Mouse (Mus musculus): ENCODE results near the gene Spata32. TPM values are rescaled to one million over a fixed set of nuclear protein-coding genes. Genes with fewer than 3 reads are reported as not detected.

The Spata32 gene
- polyA plus RNA-seq (2012; rRNA removed): not detected in 2 replicates

DNA sequence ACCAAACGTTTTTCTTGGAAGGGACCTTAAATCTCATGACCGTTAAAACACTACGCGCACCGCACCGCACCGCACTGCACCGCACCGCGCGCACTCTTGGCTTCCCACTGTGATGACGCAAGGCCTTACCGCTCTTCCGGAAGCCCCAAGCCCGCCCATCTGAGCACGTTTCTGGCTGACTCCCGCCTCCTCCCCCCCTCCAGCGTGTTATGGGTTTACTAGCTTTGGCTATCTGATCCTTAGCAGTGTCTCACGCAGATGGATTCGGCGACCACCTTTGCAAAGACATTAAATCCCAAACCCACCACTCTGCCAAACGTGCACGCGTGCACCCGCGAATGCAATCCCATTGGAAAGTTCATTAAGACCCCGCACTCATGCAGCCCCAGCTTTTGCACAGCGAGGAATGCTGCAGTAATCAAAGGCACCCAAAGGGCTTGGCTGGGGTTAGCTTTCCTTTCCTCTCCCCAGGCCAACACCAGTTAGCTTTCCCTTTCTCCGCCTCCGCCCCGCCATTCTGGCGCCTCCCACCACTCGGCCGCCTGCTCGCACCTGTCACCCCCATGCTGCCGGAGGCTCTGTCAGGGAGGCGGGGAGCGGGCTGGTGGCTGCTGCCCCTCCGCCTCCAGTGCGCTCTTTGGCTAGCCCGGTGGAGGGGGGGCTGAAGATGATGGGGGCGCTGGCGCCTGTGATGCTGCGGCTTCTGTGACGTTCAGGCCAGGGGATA, at the start of gene Spata32:
Gene Spata32, minus strand, starts transcription at position 643 of the 727 bp plus-strand sequence.

DNA sequence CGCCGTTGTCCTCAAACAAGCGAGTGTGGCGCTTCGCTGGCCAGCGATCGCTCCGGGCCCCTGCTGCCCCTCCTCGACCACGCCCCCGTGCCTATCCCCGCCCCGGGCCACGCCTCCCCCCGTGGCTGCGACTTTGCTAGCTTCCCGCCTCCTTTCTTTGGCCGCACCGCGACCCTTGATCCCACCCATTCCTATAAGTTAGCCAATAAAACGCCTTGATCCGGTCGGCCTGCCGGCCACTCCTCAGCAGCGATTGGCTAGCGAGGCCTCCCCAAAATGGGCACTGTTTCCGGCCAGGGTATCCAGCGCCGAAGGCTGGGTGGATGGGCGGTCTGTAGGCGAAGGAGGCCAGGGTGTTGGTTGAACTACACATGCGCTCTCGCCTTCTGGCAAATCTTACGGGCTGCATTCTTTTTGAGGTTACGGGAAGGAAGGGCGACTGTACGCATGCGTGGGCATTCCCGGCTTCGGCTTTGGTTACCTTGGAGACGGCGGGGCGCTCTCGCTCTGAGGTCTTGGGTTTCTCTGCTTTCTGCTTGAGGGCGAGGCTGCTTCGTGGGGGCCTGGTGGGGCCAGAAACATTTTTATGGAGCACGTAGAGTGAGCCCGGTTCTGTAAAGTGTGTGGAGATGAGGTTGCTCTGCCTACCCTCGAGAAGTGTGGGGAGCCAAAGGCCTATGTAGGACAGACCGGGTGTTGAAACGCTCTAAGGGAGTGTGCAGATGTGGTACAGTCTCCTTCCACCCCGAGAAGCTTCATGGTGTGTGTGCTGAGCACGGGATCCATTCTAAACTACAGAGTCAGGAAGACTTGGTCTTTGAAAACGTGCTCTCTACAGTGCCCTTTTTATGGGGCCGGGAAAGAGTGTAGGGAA, 49.4 kb upstream of the Spata32 start, which contains the start of gene Map3k14:
Gene Map3k14, minus strand, starts transcription at position 127 of the 874 bp plus-strand sequence.

DNA sequence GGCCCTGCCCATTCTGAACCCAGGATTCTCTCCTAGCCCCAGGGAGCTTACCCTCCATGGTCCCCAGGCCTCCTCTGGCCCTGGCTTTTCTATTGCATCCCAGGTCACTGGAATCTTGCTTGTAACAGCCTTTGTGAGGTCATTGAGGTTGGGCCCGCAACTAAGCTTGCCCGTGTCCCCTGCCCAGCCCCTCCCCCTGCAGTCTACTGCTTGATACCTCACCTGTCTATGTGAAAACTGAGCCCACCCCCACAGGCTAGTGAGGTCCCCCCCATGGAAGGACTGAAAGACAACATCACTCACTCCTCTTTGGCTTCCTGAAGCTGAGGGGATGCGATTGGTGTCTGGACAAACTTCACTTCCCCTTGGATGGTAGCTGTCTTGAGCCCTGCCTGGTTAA, 9.8 kb downstream of the Spata32 start, which contains the start of gene 1700023F06Rik:
Gene 1700023F06Rik, minus strand, starts transcription at position 101 of the 400 bp plus-strand sequence.

DNA sequence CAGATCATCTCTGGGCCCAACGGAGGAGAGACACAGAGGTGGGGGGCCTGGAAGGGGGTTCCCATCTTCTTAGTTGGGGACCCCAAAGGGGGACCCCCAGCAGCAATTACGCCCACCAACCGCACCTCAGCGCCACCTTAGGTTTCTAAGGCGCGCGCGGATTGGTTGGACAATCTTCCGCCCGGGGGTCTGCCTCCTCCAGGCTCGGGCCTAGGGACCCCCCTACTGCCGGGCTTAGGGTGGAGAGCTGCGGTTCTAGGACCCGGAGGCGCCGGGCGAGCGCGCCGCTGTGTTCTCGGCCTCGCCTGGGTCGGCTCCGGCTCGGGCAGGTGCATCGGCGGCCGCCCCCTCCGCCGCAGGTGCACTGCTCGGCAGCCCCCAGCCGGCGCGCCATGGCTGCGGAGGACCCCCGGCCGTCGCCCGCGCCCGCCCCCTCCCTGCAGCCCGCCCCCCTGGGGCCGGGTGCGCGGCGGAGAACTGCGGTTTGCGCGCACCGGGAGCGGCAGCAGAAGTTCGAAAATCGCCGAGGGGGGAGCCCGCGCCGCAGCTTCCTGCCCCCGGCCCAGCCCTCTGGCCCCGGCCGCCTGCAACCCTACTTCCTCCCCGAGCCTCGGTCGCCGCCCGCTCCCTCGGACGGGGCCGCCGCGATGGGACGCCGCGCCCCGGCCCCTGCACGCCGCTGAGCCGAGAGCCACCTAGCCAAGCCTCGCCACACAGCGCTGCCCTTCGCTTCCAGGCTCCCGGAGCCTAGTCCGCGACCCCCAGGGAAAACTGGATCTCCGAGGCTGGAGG, 47.5 kb downstream of the Spata32 start, which contains the start of gene Fmnl1:
Gene Fmnl1, plus strand, starts transcription at position 614 of the 792 bp plus-strand sequence.

Other genes with a start within 250 kb of the Spata32 start
- 33.9 and 43.4 TPM in 2 replicates for gene Nmt1, start 190.2 kb downstream of the Spata32 start, polyA plus RNA-seq (2012; rRNA removed)
- gene Dcakd, start 190.1 kb downstream of the Spata32 start, polyA plus RNA-seq (2012; rRNA removed): 163 and 210 TPM in 2 replicates
- gene Plcd3, start 116.8 kb downstream of the Spata32 start, polyA plus RNA-seq (2012; rRNA removed): 21.9 and 23.8 TPM in 2 replicates
- 31.2 and 32.4 TPM in 2 replicates for gene Acbd4, start 116.8 kb downstream of the Spata32 start, polyA plus RNA-seq (2012; rRNA removed)
- gene Hexim1, start 102.2 kb downstream of the Spata32 start, polyA plus RNA-seq (2012; rRNA removed): 18.9 and 19.4 TPM in 2 replicates
- 7.4 and 9.3 TPM in 2 replicates for gene Hexim2, start 86.0 kb downstream of the Spata32 start, polyA plus RNA-seq (2012; rRNA removed)
- gene Fmnl1, start 47.3 kb downstream of the Spata32 start, polyA plus RNA-seq (2012; rRNA removed): 4.5 and 4.9 TPM in 2 replicates
- gene 1700023F06Rik, start 9.9 kb downstream of the Spata32 start, polyA plus RNA-seq (2012; rRNA removed): 0.13 and 0.34 TPM in 2 replicates
- 14.6 and 15.5 TPM in 2 replicates for gene Map3k14, start 49.0 kb upstream of the Spata32 start, polyA plus RNA-seq (2012; rRNA removed)
- 32.7 and 46.9 TPM in 2 replicates for gene Arhgap27, start 145.3 kb upstream of the Spata32 start, polyA plus RNA-seq (2012; rRNA removed)
- gene Plekhm1, start 194.3 kb upstream of the Spata32 start, polyA plus RNA-seq (2012; rRNA removed): 18.2 and 19.9 TPM in 2 replicates

Measured in ovary, adult 2 months (tissue).